Mouse (Mus musculus) limb, embryonic 12.5 days (tissue): ENCODE measurements around the gene Prpf18. TPM values are rescaled to one million over a fixed set of nuclear protein-coding genes. Genes with fewer than 3 reads are reported as not detected.
A peak's percentile ranks its signal among the peaks of the same experiment; 100 is the strongest.

ENCODE experiments used
- ATAC-seq: fragments of 200-750 bp; cut with Nextera tagmentation; 2 replicates; pipeline ENCODE4 v1.8.0; 2017; ENCODE audit warnings: low read depth, moderate TSS enrichment; ENCODE audit not compliant: insufficient number of reproducible peaks, insufficient read depth, low FRiP score, low TSS enrichment
- H3K27ac ChIP-seq: fragments of 300-500 bp; sonication (generic); 2 replicates; pipeline ENCODE4 v1.5.1; 2016; ENCODE audit warnings: mild to moderate bottlenecking, moderate library complexity
- H3K27me3 ChIP-seq: fragments of 300-500 bp; sonication (generic); 2 replicates; pipeline ENCODE4 v1.6.1; 2016; ENCODE audit warnings: mild to moderate bottlenecking, moderate library complexity
- H3K36me3 ChIP-seq: fragments of 300-500 bp; sonication (generic); 2 replicates; pipeline ENCODE4 v1.6.1; 2016; ENCODE audit warnings: mild to moderate bottlenecking, moderate library complexity
- H3K4me1 ChIP-seq: fragments of 300-500 bp; sonication (generic); replicated peaks from 2 replicates; pipeline ENCODE4 v1.6.1; 2016
- H3K4me2 ChIP-seq: fragments of 300-500 bp; sonication (generic); 2 replicates; pipeline ENCODE4 v1.6.1; 2016; ENCODE audit warnings: mild to moderate bottlenecking, moderate library complexity
- H3K4me3 ChIP-seq: fragments of 300-500 bp; sonication (generic); replicated peaks from 2 replicates; pipeline ENCODE4 v1.5.1; 2016; ENCODE audit warnings: mild to moderate bottlenecking
- H3K9ac ChIP-seq: fragments of 300-500 bp; sonication (generic); replicated peaks from 2 replicates; pipeline ENCODE4 v1.6.1; 2016; ENCODE audit warnings: mild to moderate bottlenecking, moderate library complexity
- H3K9me3 ChIP-seq: fragments of 300-500 bp; sonication (generic); 2 replicates; pipeline ENCODE4 v1.6.1; 2016; ENCODE audit warnings: mild to moderate bottlenecking, moderate library complexity
- WGBS: fragments of 180-500 bp; shearing (Covaris S2); methylation state at CpG from one replicate; pipeline ENCODE4 v1.1.7; 2016; 5-methylcytosine and 5-hydroxymethylcytosine counted together
- polyA plus RNA-seq: library from polyadenylated mRNA; unstranded; fragments of >200 nt; fragmentation: Nextera tagmentation; extraction: Ambion mirVana; gene quantifications from 2 replicates; pipeline ENCODE4 v1.2.1, GENCODE M21; 2016

Gene Prpf18
- polyA plus RNA-seq, 1 experiment from 2014 or later: 44.6 TPM

- peak overlapping the region; percentile 13; the same call in 1 of the 2 replicates for H3K27ac ChIP-seq
- H3K4me2 ChIP-seq: no peak overlapping the region
- H3K9ac ChIP-seq: no peak overlapping the region
- peaks cover 85% of the 10 kb centered on the region for H3K36me3 ChIP-seq
- 0 out of 2 replicates have a peak, but pooled peaks cover 10% of the 10 kb centered on the region for H3K4me1 ChIP-seq
- H3K9me3 ChIP-seq: no peaks in the 10 kb centered on the region
- no peaks in the 10 kb centered on the region for H3K27me3 ChIP-seq
- 84% methylated on average over 10 of the region's 10 CpGs for WGBS
- H3K4me3 ChIP-seq: no peak overlapping the region
- ATAC-seq: no peak
These were observed 40.2 kb downstream of the Prpf18 start for GRCm38 (mm10) chr2:4611704-4612103.

- Histone ChIP-seq H3K27me3 (no peaks in the 10 kb centered on the region), H3K36me3 (peaks cover 89% of the 10 kb centered on the region), H3K27ac (peak overlapping the region; percentile 13; the same call in 1 of the 2 replicates), H3K4me3 (no peak overlapping the region), H3K9me3 (no peaks in the 10 kb centered on the region), H3K9ac (no peak overlapping the region), H3K4me1 (0 out of 2 replicates have a peak, but pooled peaks cover 10% of the 10 kb centered on the region), H3K4me2 (no peak overlapping the region)
- WGBS: 53% methylated on average over 6 of the region's 6 CpGs
- no peak for ATAC-seq
These were observed 40.6 kb downstream of the Prpf18 start for GRCm38 (mm10) chr2:4611295-4611694.

- Histone ChIP-seq H3K9ac (no peak overlapping the region), H3K27ac (no peak overlapping the region), H3K4me2 (no peak overlapping the region), H3K4me1 (0 out of 2 replicates have a peak, but pooled peaks cover 10% of the 10 kb centered on the region), H3K36me3 (peaks cover 98% of the 10 kb centered on the region), H3K4me3 (no peak overlapping the region), H3K27me3 (no peaks in the 10 kb centered on the region), H3K9me3 (no peaks in the 10 kb centered on the region)
- no peak for ATAC-seq
- 80% methylated on average over 10 of the region's 10 CpGs for WGBS
These were observed 42.5 kb downstream of the Prpf18 start for GRCm38 (mm10) chr2:4609433-4609832.

GRCm38 (mm10) chr2:4608253-4608652 lies 43.7 kb downstream of the Prpf18 start:
- no peak for ATAC-seq
- peak overlapping the region; percentile 66; the same call in 1 of the 2 replicates for H3K27ac ChIP-seq
- H3K27me3 ChIP-seq: no peaks in the 10 kb centered on the region
- H3K4me3 ChIP-seq: no peak overlapping the region
- H3K9me3 ChIP-seq: no peaks in the 10 kb centered on the region
- no peak overlapping the region for H3K9ac ChIP-seq
- H3K36me3 ChIP-seq: peaks cover 100% of the 10 kb centered on the region
- H3K4me1 ChIP-seq: 0 out of 2 replicates have a peak, but pooled peaks cover 10% of the 10 kb centered on the region
- no peak overlapping the region for H3K4me2 ChIP-seq
- 63% methylated on average over 3 of the region's 3 CpGs for WGBS

GRCm38 (mm10) chr2:4606559-4606958 lies 45.4 kb downstream of the Prpf18 start:
- no peak for ATAC-seq

GRCm38 (mm10) chr2:4603361-4603945 lies 48.5 kb downstream of the Prpf18 start:
- no peak for ATAC-seq
- H3K27ac ChIP-seq: peak overlapping the region; percentile 59; the same call in 1 of the 2 replicates
- no peaks in the 10 kb centered on the region for H3K9me3 ChIP-seq
- H3K4me3 ChIP-seq: no peak overlapping the region
- peaks cover 100% of the 10 kb centered on the region for H3K36me3 ChIP-seq
- no peak overlapping the region for H3K4me2 ChIP-seq
- 83% methylated on average over 33 of the region's 33 CpGs for WGBS
- H3K9ac ChIP-seq: no peak overlapping the region
- peaks cover 48% of the 10 kb centered on the region for H3K4me1 ChIP-seq
- H3K27me3 ChIP-seq: no peaks in the 10 kb centered on the region

More at GRCm38 (mm10) chr2:4606559-4606958, 45.4 kb downstream of the Prpf18 start:
- H3K27ac ChIP-seq: no peak overlapping the region
- H3K9ac ChIP-seq: no peak overlapping the region
- no peak overlapping the region for H3K4me3 ChIP-seq
- WGBS: 87% methylated on average over 3 of the region's 3 CpGs
- no peaks in the 10 kb centered on the region for H3K9me3 ChIP-seq
- H3K36me3 ChIP-seq: peaks cover 100% of the 10 kb centered on the region
- H3K4me1 ChIP-seq: peaks cover 17% of the 10 kb centered on the region
- H3K27me3 ChIP-seq: no peaks in the 10 kb centered on the region
- no peak overlapping the region for H3K4me2 ChIP-seq

- Histone ChIP-seq H3K36me3 (peaks cover 100% of the 10 kb centered on the region), H3K4me3 (no peak overlapping the region), H3K4me1 (peaks cover 38% of the 10 kb centered on the region), H3K27ac (peak overlapping the region; percentile 62), H3K9ac (no peak overlapping the region), H3K9me3 (no peaks in the 10 kb centered on the region), H3K4me2 (no peak overlapping the region), H3K27me3 (no peaks in the 10 kb centered on the region)
- ATAC-seq: no peak
- WGBS: 35% methylated on average over 15 of the region's 15 CpGs
These were observed 50.7 kb downstream of the Prpf18 start for GRCm38 (mm10) chr2:4601034-4601890.

- no peak overlapping the region for H3K9ac ChIP-seq
- no peak overlapping the region for H3K27ac ChIP-seq
- H3K4me3 ChIP-seq: no peak overlapping the region
- peaks cover 100% of the 10 kb centered on the region for H3K36me3 ChIP-seq
- no peak for ATAC-seq
- peaks cover 47% of the 10 kb centered on the region for H3K4me1 ChIP-seq
- H3K27me3 ChIP-seq: no peaks in the 10 kb centered on the region
- WGBS: 89% methylated on average over 7 of the region's 7 CpGs
- H3K9me3 ChIP-seq: no peaks in the 10 kb centered on the region
- no peak overlapping the region for H3K4me2 ChIP-seq
These were observed 54.9 kb downstream of the Prpf18 start for GRCm38 (mm10) chr2:4596992-4597391.

GRCm38 (mm10) chr2:4593878-4594387 lies 58.0 kb downstream of the Prpf18 start:
- no peak overlapping the region for H3K9ac ChIP-seq
- peaks cover 22% of the 10 kb centered on the region for H3K4me1 ChIP-seq
- H3K36me3 ChIP-seq: peaks cover 98% of the 10 kb centered on the region
- no peak overlapping the region for H3K4me2 ChIP-seq
- H3K4me3 ChIP-seq: no peak overlapping the region
- H3K9me3 ChIP-seq: no peaks in the 10 kb centered on the region
- no peaks in the 10 kb centered on the region for H3K27me3 ChIP-seq
- WGBS: 91% methylated on average over 3 of the region's 3 CpGs
- no peak for ATAC-seq
- no peak overlapping the region for H3K27ac ChIP-seq

- Histone ChIP-seq H3K9me3 (no peaks in the 10 kb centered on the region), H3K27me3 (no peaks in the 10 kb centered on the region), H3K9ac (no peak overlapping the region), H3K4me3 (no peak overlapping the region), H3K4me1 (peaks cover 22% of the 10 kb centered on the region), H3K4me2 (no peak overlapping the region), H3K27ac (no peak overlapping the region), H3K36me3 (peaks cover 98% of the 10 kb centered on the region)
- no peak for ATAC-seq
- 28% methylated on average over 9 of the region's 9 CpGs for WGBS
These were observed 58.5 kb downstream of the Prpf18 start for GRCm38 (mm10) chr2:4593433-4593832.

- WGBS: 91% methylated on average over 7 of the region's 7 CpGs
- no peak overlapping the region for H3K4me2 ChIP-seq
- peaks cover 90% of the 10 kb centered on the region for H3K36me3 ChIP-seq
- H3K27ac ChIP-seq: peak overlapping the region; percentile 29; the same call in 1 of the 2 replicates
- no peak for ATAC-seq
- no peak overlapping the region for H3K9ac ChIP-seq
- peaks cover 30% of the 10 kb centered on the region for H3K4me1 ChIP-seq
- no peaks in the 10 kb centered on the region for H3K9me3 ChIP-seq
- H3K4me3 ChIP-seq: no peak overlapping the region
- H3K27me3 ChIP-seq: no peaks in the 10 kb centered on the region
These were observed 59.2 kb downstream of the Prpf18 start for GRCm38 (mm10) chr2:4592666-4593065.
